Mouse (Mus musculus) gastrocnemius, adult 2 months (tissue): ENCODE measurements around the gene Ly6g6e. TPM values are rescaled to one million over a fixed set of nuclear protein-coding genes. Genes with fewer than 3 reads are reported as not detected.

Source experiments
- DNase-seq: peaks from one replicate; pipeline ENCODE4 v3.0.0; 2022
- H3K27ac ChIP-seq: fragments of 200-600 bp; 2 replicates; pipeline ENCODE4 v1.8.1; 2022; ENCODE audit warnings: mild to moderate bottlenecking
- H3K4me3 ChIP-seq: fragments of 200-600 bp; 2 replicates; pipeline ENCODE4 v1.8.1; 2022; ENCODE audit warnings: mild to moderate bottlenecking, moderate library complexity
- CTCF ChIP-seq: fragments of 200-600 bp; IDR thresholded peaks from 2 replicates; pipeline ENCODE4 v1.8.1; 2022; ENCODE audit warnings: antibody characterized with exemption, mild to moderate bottlenecking, moderate library complexity
- intact Hi-C: fragments of 180-260 bp; cut with DNase I; formaldehyde crosslinking; loops from one replicate; pipeline ENCODE4 v1.15.1; 2025
- total RNA-seq, 2 experiments: library from RNA; stranded (reverse); gene quantifications; 2 replicates each; pipeline ENCODE4 v1.2.3; 2021

The Ly6g6e gene
- total RNA-seq, 2 experiments from 2014 or later: not detected

DNA sequence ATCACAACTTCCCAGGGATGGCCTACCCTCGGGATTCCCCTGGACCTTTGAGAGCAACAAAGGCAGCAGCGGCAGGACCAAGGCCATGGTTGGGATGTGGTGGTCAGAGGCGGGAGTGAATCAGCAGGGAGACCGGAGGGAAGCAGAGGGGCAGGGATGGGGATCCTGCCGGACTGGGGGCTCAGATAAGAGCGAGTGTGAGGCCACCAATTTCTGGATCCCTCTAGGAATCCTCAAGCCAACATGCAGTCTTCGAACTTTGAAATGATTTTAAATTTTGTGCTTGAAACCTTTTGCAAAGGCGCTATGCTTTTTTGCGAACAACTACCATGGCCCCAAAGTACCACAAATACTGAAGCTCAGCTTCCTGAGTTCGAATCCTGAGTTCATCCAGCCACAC lies 10.6 kb upstream of the Ly6g6e start, which contains the start of gene Mpig6b:
TSS of gene Mpig6b (minus strand) at position 101 of the 400 bp plus-strand sequence.
- H3K4me3 ChIP-seq: peak within 1 kb of the TSS; percentile 66
- DNase-seq: no peak
- intact Hi-C loops: no loop called here
- TF ChIP-seq CTCF: no peak
- peak within 1 kb of the TSS; percentile 21; the same call in 1 of the 2 replicates for H3K27ac ChIP-seq

DNA sequence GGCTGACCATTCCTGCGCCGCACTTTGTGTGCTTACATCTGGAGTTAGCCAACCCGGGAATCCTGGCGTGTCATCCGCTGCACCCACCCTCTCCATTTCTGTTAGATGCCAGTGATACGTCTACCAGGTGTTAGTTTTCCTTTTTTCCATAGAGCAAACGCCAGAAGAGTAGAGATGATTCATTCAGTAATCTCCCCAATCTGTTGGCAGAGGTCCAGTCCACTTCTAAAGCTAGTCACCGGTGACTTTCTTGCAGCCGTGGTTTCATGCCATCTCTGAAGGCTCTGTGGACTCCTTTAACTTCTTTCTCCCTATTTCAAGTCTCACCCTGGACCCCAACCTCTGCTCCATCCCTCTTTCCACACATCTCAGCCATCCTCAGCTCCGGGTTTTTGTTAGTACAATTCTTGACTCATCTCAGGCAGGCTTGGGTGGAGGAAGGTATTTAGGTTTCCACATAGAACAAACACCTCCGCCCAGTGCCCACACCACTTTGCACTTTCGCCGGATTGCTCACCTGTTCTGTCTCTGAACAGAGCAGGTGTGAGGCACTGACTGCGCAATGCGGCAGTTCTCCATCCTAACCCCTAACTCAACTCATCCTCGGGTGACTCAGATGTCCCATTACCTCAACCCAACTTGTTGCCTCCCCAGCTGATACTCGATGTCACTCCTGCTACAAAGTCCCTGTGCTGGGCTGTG lies 8.3 kb upstream of the Ly6g6e start:
- no peak overlapping the region for H3K27ac ChIP-seq
- no peak for TF ChIP-seq CTCF
- intact Hi-C loops: no loop called here
- H3K4me3 ChIP-seq: no peak overlapping the region
- DNase-seq: no peak

DNA sequence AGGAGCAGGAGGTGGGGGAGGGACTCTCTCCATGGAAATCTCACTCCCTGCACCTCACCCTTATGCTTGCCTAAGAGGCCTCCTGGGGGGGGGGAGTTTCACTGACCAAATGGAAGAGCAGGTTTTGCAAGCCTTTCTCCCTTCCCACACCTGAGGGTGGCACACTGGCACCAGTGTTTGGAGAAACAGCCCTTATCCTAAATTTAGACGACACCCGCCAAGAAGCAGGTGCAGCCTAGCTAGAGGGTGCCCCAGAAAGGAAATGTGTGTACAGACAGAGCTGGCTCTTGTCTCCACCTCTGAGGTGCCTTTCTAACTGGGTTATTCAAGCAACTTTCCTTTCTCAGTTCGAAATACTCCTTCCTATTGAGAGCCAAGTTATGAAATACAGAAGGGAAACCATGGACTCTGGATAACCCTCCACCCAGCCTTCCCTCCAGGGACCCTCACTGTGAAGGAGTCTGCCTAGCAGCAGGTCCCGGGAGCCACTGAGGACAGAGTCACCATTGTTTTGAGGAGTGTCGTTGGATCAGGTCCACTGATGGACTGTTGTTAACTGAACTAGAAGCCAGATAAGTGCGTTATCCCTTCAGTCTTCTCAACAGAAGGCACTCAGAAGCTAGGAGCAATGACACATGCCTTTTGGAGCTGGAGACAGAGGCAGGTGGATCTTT lies 6.0 kb upstream of the Ly6g6e start:
- intact Hi-C loops: no loop called here
- DNase-seq: peak; percentile 51
- Histone ChIP-seq H3K27ac (peak overlapping the region; percentile 41; the same call in 1 of the 2 replicates), H3K4me3 (no peak overlapping the region)
- TF ChIP-seq CTCF: peak; percentile 44

DNA sequence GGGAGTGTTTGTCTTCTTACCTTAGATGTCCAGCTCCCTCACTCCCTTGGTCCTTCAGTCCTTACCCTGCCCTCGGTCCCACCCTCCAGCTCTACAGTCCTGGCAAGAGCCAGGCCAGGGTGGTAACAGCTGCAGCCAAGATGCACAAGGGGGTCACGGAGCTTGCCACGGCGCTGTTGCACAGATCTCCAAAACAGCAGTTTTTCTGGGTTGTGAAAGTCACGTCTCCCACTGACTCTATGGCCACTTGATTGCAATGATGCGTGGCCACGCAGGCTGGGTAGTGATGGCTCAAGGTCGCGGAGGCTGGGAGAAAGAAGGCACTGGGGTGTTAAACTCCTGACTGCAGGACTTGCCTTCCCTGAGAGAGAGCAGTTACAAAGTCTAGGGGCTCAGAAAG lies 5.2 kb upstream of the Ly6g6e start:
- Histone ChIP-seq H3K27ac (no peak overlapping the region), H3K4me3 (no peak overlapping the region)
- intact Hi-C loops: no loop called here
- no peak for TF ChIP-seq CTCF
- DNase-seq: no peak

DNA sequence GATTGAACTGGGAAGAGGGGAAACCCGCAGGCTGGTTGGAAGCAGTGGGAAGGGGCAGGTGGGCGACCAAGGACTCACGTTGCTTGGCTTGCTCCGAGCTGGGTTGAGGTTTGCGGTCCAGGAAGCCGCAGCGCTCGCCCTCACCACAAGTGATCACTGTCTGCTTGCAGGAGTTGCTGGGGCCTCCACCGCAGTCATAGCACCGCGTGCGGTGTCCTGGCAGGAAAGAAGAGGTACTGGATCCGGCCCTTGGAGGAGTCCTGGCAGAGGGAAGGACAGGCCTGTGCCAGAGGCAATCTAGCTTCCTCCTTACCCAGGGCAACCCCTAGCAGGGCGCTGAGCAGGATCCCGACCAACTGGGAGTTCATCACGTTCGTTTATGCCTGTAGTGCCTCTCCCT lies 2.6 kb upstream of the Ly6g6e start:
- no peak for DNase-seq
- no peak for TF ChIP-seq CTCF
- intact Hi-C loops: no loop called here
- no peak overlapping the region for H3K27ac ChIP-seq
- no peak overlapping the region for H3K4me3 ChIP-seq

DNA sequence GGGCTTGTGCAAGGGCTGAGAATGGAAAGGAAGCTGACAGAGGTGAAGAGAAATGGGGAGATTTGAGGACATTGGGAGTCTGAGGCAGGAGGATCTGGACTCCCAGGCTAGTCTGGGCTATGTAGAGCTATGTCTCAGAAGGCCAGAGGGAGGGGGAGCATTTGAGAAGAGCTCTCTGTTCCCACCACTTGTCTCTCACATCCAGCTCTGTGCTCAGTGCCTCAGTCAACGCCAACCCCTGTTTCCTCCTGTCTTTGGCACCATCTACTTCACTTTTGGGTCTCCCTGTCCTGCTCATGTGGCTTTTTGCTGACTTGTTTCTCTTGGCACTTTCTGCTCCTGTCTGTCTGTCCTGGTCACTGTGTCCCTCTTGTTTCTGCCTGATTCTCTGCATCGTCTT lies 583 bp downstream of the Ly6g6e start:
- no peak for DNase-seq
- peak overlapping the region; percentile 70 for H3K4me3 ChIP-seq
- intact Hi-C loops: no loop called here
- peak overlapping the region; percentile 75 for H3K27ac ChIP-seq
- TF ChIP-seq CTCF: no peak

DNA sequence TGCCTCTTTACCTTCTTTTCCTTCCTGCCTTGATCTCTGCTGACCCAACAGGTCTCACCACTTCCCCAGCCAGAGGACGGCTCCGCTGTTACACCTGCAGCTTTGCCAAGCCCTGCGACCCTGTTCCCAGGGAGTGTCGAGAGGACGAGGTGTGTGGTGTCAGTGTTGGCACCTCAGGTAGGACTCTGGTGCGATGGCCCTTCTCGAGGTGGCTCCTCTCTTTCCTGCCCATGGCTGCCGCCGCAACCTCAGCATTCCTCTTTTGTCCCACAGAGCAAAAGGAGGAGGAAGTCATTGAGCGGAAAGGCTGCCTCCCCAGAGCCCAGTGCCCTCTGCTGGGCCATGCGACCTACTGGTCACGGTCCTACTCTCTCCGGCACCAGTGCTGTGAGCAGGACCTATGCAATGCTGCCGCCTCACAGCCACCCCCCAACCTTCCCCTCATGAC lies 1.1 kb downstream of the Ly6g6e start, which contains the start of gene Ly6g6d:
TSS of gene Ly6g6d (minus strand) at position 280 of the 448 bp plus-strand sequence.
- intact Hi-C loops: no loop called here
- peak; percentile 63 for TF ChIP-seq CTCF
- H3K4me3 ChIP-seq: peak within 1 kb of the TSS; percentile 70
- peak; percentile 64 for DNase-seq
- peak within 1 kb of the TSS; percentile 75 for H3K27ac ChIP-seq

DNA sequence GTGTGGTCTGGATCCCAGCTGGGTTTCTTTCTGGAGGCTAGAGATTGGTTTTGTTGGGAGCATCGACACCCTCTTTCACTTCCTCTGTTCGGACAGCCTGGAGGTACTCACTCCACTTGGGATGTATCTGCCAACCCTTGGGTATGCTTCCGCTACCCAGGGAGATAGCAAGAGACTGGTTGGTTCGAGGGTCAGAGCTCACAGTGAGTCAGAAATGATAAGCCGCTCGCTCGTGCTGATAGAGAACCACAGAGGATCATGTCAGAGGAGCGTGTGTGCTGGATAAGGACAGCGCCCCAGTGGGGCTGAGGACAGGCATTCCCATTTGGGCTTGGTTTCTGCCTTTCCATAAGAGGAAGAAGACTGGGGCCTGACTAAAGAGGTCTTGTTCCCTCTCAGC lies 3.1 kb downstream of the Ly6g6e start:
- DNase-seq: no peak
- H3K27ac ChIP-seq: no peak overlapping the region
- no peak overlapping the region for H3K4me3 ChIP-seq
- intact Hi-C loops: no loop called here
- no peak for TF ChIP-seq CTCF

DNA sequence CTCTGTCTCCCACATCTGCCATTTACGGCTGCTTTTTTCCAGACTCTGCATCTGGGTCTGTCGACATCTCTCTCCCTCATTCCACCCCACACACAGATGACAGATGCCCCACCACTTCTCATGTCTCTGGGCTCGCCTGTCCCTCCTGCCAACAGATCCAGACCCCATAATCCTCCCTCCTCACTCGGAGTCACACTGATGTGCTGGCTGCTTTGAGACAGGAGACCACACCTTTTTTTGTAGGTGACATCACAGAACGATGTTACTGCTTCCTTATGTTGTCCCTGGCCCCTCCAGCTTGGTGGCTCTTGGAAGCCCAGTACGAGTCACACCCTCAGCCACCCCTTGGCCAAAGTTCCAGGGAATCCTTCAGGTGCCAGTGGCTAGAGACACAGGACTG lies 3.5 kb downstream of the Ly6g6e start:
- intact Hi-C loops: no loop called here
- TF ChIP-seq CTCF: no peak
- H3K4me3 ChIP-seq: no peak overlapping the region
- no peak overlapping the region for H3K27ac ChIP-seq
- DNase-seq: no peak

DNA sequence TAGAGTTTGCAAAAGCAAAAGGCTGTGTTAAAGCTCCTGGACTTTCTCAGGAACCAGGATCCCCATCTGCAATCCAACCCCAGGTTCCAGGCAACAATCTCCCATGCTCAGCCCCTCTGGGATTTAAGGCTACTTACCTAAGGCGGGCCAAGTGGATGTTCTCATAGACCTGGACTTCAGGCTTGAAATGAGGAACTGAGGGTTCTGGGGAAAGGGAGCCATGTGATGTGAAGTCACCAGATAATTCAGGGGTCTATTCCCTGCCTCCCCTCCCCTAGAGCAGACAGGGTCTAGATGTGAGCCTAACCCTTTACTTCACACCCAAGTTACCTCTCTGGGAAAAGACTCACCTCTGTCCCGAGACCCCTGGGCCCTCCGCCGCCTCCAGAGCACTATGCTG lies 4.0 kb downstream of the Ly6g6e start:
- Histone ChIP-seq H3K4me3 (no peak overlapping the region), H3K27ac (no peak overlapping the region)
- no peak for DNase-seq
- intact Hi-C loops: no loop called here
- no peak for TF ChIP-seq CTCF

DNA sequence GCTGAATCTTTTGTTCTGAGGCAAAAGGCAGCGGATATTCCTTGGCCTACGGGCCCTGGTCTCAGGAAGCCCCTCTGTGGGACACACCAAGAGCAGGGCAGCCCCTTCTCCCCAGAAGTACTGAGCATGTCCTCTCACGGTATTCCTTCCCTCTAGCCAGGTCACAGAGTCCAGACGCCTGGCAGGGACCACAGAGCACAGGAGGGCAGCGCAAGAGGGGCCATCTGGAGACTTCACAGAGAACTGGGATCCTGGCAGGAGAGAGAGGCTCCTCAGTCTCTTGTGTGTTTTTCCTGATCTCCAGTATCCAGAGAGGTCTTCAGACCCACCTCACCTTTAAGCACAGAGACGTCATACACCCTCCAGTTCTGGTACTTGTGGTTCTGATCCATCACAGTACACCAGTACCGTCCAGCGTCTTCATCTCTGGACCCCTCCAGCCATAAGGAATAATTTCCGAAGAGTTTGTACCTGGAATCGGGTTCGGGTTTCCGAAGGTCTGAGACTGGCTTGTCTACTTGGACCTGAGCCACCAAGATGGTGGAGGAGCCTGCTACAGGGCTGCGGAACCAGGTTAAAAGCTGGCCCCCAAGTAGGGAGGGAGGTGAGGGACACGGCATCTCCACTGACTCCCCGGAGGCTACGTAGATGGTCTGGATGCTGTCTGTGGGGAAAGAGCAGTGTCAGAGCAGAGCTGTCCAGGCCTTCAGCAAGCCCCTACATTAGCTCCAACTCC lies 6.3 kb downstream of the Ly6g6e start:
- intact Hi-C loops: no loop called here
- Histone ChIP-seq H3K4me3 (no peak overlapping the region), H3K27ac (no peak overlapping the region)
- TF ChIP-seq CTCF: no peak
- no peak for DNase-seq

DNA sequence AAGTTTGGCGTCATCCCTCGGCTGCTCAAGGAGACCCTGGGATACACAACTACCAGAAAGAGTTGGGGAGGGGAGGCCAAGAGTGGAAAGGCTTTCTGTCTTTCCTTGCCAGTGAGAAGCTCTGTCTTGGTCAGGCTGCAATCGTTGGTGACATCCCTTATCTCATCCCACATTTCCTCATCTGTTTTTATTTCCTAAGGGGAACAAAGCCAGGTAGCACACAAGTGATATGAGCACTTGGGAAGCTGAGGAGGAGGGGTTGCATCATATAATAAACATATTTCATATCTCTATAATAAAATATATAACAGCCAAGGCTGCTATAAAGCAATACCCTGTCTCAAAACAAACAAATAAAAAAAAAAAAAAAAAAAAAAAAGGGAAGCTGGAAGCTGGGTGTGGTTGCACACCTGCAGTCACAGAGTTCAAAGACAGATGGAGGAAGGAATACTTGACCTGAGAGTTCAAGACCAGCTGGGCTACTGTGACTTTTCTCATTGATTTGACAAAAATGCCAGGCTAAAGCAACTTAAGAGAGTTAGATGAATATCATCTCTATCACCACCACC lies 7.3 kb downstream of the Ly6g6e start:
- H3K4me3 ChIP-seq: no peak overlapping the region
- no peak for TF ChIP-seq CTCF
- H3K27ac ChIP-seq: no peak overlapping the region
- no peak for DNase-seq
- intact Hi-C loops: no loop called here
